Mouse (Mus musculus) lung, embryonic 16.5 days (tissue): ENCODE results near the gene Rhbdd3. TPM values are rescaled to one million over a fixed set of nuclear protein-coding genes. Genes with fewer than 3 reads are reported as not detected.

Experiments used
- ATAC-seq: fragments of 200-750 bp; cut with Nextera tagmentation; 2 replicates; pipeline ENCODE4 v1.8.0; 2017; ENCODE audit warnings: low read depth, mild to moderate bottlenecking, moderate library complexity
- H3K27ac ChIP-seq: fragments of 300-500 bp; sonication (generic); 2 replicates; pipeline ENCODE4 v1.5.1; 2014; ENCODE audit warnings: mild to moderate bottlenecking, control low read depth, low read length
- H3K27me3 ChIP-seq: fragments of 300-500 bp; sonication (generic); 2 replicates; pipeline ENCODE4 v1.6.1; 2014; ENCODE audit warnings: low read depth, low read length, mixed read lengths; ENCODE audit not compliant: control insufficient read depth, insufficient read depth
- H3K36me3 ChIP-seq: fragments of 300-500 bp; sonication (generic); 2 replicates; pipeline ENCODE4 v1.6.1; 2014; ENCODE audit warnings: low read length; ENCODE audit not compliant: control insufficient read depth, insufficient read depth
- H3K4me1 ChIP-seq: fragments of 300-500 bp; sonication (generic); replicated peaks from 2 replicates; pipeline ENCODE4 v1.6.1; 2014; ENCODE audit warnings: low read length, mixed read lengths; ENCODE audit not compliant: control insufficient read depth, insufficient read depth
- H3K4me2 ChIP-seq: fragments of 300-500 bp; sonication (generic); 2 replicates; pipeline ENCODE4 v1.6.1; 2014; ENCODE audit warnings: low read depth, low read length, control low read depth
- H3K4me3 ChIP-seq: fragments of 300-500 bp; sonication (generic); 2 replicates; pipeline ENCODE4 v1.5.1; 2014; ENCODE audit warnings: mild to moderate bottlenecking, low read length, control low read depth
- H3K9ac ChIP-seq: fragments of 300-500 bp; sonication (generic); 2 replicates; pipeline ENCODE4 v1.6.1; 2014; ENCODE audit warnings: low read length, control low read depth
- H3K9me3 ChIP-seq: fragments of 300-500 bp; sonication (generic); 2 replicates; pipeline ENCODE4 v1.6.1; 2016; ENCODE audit warnings: low read length; ENCODE audit not compliant: control insufficient read depth
- WGBS: fragments of 180-500 bp; shearing (Covaris S2); extraction: QIAGEN DNeasy Blood & Tissue Kit; methylation state at CpG from one replicate; pipeline ENCODE4 v1.1.7; 2014; 5-methylcytosine and 5-hydroxymethylcytosine counted together
- polyA plus RNA-seq: library from polyadenylated mRNA; unstranded; fragments of >200 nt; fragmentation: Nextera tagmentation; extraction: Ambion mirVana; gene quantifications from 2 replicates; pipeline ENCODE4 v1.2.1, GENCODE M21; 2015

The Rhbdd3 gene
- polyA plus RNA-seq, 1 experiment from 2014 or later: 23.8 TPM

DNA sequence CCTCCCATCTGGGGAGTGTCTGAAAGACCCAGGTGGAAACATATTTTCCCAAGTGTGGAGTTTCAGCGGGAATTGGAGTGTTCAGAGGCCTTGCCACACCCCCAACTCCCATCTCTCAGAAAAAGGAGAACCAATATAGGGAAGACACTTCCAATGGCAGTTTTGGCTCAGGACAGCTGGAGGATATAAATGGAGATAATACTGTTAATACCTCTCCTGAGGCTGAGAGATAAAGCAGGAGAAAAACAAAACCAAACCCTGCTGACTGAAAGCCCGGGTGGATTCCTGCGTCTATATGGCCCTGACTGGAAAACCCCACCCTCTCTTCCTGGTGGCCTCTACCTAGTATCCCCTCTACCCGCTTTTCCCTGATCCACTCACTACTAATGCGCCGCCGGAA is 3.7 kb downstream of the Rhbdd3 start:
- H3K27ac ChIP-seq: no peak overlapping the region
- 91% methylated on average over 7 of the region's 7 CpGs for WGBS

DNA sequence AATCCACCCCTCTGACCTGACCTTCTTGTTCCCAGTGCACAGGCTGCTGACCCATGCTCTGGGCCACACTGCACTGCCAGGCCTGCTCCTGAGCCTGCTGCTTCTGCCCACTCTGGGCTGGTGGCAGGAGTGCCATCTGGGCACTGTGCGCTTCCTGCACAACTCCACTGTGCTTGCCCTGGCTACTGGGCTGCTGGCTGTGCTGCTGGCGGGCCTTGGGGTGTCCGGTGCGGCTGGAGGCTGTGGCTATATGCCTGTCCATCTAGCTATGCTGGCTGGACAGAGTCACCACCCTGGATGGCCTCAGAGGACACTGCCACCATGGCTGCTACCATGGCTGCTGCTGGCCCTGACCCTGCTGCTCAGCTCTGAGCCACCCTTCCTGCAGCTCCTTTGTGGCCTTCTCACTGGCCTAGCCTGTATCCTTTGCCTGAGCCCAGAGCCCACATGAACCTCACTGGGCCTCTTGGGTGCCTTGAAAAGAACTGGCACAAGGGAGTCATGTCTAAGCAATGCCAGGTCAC is 5.3 kb downstream of the Rhbdd3 start:
- Histone ChIP-seq H3K9me3 (no peaks in the 10 kb centered on the region), H3K4me2 (no peak overlapping the region), H3K27ac (no peak overlapping the region), H3K9ac (no peak overlapping the region), H3K4me1 (peaks cover 8% of the 10 kb centered on the region), H3K36me3 (no peaks in the 10 kb centered on the region), H3K4me3 (no peak overlapping the region), H3K27me3 (no peaks in the 10 kb centered on the region)
- no peak for ATAC-seq
- WGBS: 92% methylated on average over 4 of the region's 4 CpGs

More for the DNA sequence above, 3.7 kb downstream of the Rhbdd3 start:
- Histone ChIP-seq H3K9me3 (no peaks in the 10 kb centered on the region), H3K4me2 (no peak overlapping the region), H3K27me3 (no peaks in the 10 kb centered on the region), H3K9ac (no peak overlapping the region), H3K4me3 (no peak overlapping the region), H3K4me1 (peaks cover 10% of the 10 kb centered on the region), H3K36me3 (no peaks in the 10 kb centered on the region)
- no peak for ATAC-seq

GRCm38 (mm10) chr11:5109441-5109840 is 10.7 kb downstream of the Rhbdd3 start:
- H3K36me3 ChIP-seq: no peaks in the 10 kb centered on the region
- no peaks in the 10 kb centered on the region for H3K4me1 ChIP-seq
- no peak overlapping the region for H3K4me3 ChIP-seq
- H3K27me3 ChIP-seq: no peaks in the 10 kb centered on the region
- H3K27ac ChIP-seq: no peak overlapping the region
- no peak for ATAC-seq
- no peaks in the 10 kb centered on the region for H3K9me3 ChIP-seq
- H3K4me2 ChIP-seq: no peak overlapping the region
- H3K9ac ChIP-seq: no peak overlapping the region
- 47% methylated on average over 8 of the region's 8 CpGs for WGBS

- no peaks in the 10 kb centered on the region for H3K4me1 ChIP-seq
- H3K27me3 ChIP-seq: no peaks in the 10 kb centered on the region
- 84% methylated on average over 7 of the region's 7 CpGs for WGBS
- H3K9ac ChIP-seq: no peak overlapping the region
- no peak for ATAC-seq
- H3K27ac ChIP-seq: no peak overlapping the region
- H3K4me2 ChIP-seq: no peak overlapping the region
- H3K36me3 ChIP-seq: no peaks in the 10 kb centered on the region
- no peak overlapping the region for H3K4me3 ChIP-seq
- H3K9me3 ChIP-seq: no peaks in the 10 kb centered on the region
Measured at GRCm38 (mm10) chr11:5113645-5114044, 14.9 kb downstream of the Rhbdd3 start.

GRCm38 (mm10) chr11:5114931-5115581 is 16.3 kb downstream of the Rhbdd3 start:
- Histone ChIP-seq H3K27me3 (no peaks in the 10 kb centered on the region), H3K36me3 (no peaks in the 10 kb centered on the region), H3K27ac (no peak overlapping the region), H3K4me2 (no peak overlapping the region), H3K9ac (no peak overlapping the region), H3K4me1 (no peaks in the 10 kb centered on the region), H3K4me3 (no peak overlapping the region), H3K9me3 (no peaks in the 10 kb centered on the region)
- WGBS: 23% methylated on average over 13 of the region's 13 CpGs
- ATAC-seq: peak; percentile 61; the same call in 1 of the 2 replicates

DNA sequence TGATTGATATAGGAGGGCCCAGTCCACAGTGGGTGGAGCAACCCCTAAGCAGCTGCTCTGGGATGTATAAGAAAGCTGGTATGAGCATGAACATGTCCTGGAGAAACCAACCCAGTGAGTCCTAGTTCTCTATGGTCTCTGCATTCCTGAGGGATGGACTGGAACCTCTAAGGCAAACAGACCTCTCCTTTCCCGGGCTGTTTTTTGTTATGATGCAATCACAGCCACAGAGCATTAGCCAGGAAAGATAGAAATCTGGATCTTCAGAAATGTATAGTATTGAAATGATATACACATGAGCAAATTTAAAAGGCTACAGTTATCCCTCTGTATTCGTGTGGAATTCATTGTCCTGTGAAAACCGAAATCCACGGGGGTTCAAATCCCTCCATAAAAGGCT is 27.0 kb downstream of the Rhbdd3 start:
- H3K4me3 ChIP-seq: no peak overlapping the region
- H3K9me3 ChIP-seq: no peaks in the 10 kb centered on the region
- no peak overlapping the region for H3K27ac ChIP-seq
- H3K4me1 ChIP-seq: no peaks in the 10 kb centered on the region
- H3K9ac ChIP-seq: no peak overlapping the region
- no peaks in the 10 kb centered on the region for H3K36me3 ChIP-seq
- H3K4me2 ChIP-seq: no peak overlapping the region
- no peak for ATAC-seq
- 74% methylated on average over 4 of the region's 4 CpGs for WGBS
- H3K27me3 ChIP-seq: no peaks in the 10 kb centered on the region

- Histone ChIP-seq H3K27me3 (no peaks in the 10 kb centered on the region), H3K27ac (no peak overlapping the region), H3K4me1 (no peaks in the 10 kb centered on the region), H3K9ac (no peak overlapping the region), H3K4me3 (no peak overlapping the region), H3K4me2 (no peak overlapping the region), H3K9me3 (no peaks in the 10 kb centered on the region), H3K36me3 (no peaks in the 10 kb centered on the region)
- WGBS: 71% methylated on average over 5 of the region's 5 CpGs
- no peak for ATAC-seq
Measured at GRCm38 (mm10) chr11:5129035-5129480, 30.3 kb downstream of the Rhbdd3 start.

GRCm38 (mm10) chr11:5130111-5130665 is 31.5 kb downstream of the Rhbdd3 start:
- H3K27ac ChIP-seq: no peak overlapping the region
- H3K9me3 ChIP-seq: no peaks in the 10 kb centered on the region
- no peak overlapping the region for H3K4me2 ChIP-seq
- no peaks in the 10 kb centered on the region for H3K36me3 ChIP-seq
- no peaks in the 10 kb centered on the region for H3K27me3 ChIP-seq
- H3K4me3 ChIP-seq: no peak overlapping the region
- no peak overlapping the region for H3K9ac ChIP-seq
- no peaks in the 10 kb centered on the region for H3K4me1 ChIP-seq
- 0 out of 2 replicates have a peak, but pooled peaks have one; percentile 24 for ATAC-seq
- WGBS: 52% methylated on average over 4 of the region's 4 CpGs

DNA sequence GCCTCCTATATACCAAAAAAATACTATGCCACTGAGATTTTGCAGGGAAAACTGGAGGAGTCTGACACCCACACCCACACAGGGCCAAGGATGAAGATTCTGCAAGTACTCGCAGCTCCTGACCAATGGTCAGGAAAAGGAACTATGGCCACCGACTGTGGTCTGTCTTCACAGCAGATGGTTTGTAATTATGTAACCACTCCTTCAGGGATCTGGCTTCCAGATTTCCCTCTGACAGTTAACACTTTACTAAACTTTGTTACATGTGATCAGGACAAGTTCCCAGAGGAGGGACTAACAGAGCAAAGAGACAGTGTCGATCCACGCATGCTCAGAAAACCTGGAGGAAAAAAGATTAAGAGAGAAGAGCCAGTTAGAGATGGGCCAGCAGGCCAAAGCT is 34.0 kb downstream of the Rhbdd3 start:
- ATAC-seq: no peak
- 53% methylated on average over 4 of the region's 4 CpGs for WGBS

More for the DNA sequence above, 34.0 kb downstream of the Rhbdd3 start:
- H3K4me1 ChIP-seq: peaks cover 7% of the 10 kb centered on the region
- no peak overlapping the region for H3K4me2 ChIP-seq
- no peaks in the 10 kb centered on the region for H3K27me3 ChIP-seq
- H3K9me3 ChIP-seq: no peaks in the 10 kb centered on the region
- no peak overlapping the region for H3K4me3 ChIP-seq
- no peak overlapping the region for H3K27ac ChIP-seq
- no peak overlapping the region for H3K9ac ChIP-seq
- no peaks in the 10 kb centered on the region for H3K36me3 ChIP-seq
